Mouse (Mus musculus) urinary bladder, postnatal 10 days (tissue): ENCODE results near the gene Dclk2.

ENCODE experiments used
- DNase-seq: peaks from one replicate; pipeline ENCODE4 v3.0.0; 2022; ENCODE audit warnings: low spot score

The Dclk2 gene

DNA sequence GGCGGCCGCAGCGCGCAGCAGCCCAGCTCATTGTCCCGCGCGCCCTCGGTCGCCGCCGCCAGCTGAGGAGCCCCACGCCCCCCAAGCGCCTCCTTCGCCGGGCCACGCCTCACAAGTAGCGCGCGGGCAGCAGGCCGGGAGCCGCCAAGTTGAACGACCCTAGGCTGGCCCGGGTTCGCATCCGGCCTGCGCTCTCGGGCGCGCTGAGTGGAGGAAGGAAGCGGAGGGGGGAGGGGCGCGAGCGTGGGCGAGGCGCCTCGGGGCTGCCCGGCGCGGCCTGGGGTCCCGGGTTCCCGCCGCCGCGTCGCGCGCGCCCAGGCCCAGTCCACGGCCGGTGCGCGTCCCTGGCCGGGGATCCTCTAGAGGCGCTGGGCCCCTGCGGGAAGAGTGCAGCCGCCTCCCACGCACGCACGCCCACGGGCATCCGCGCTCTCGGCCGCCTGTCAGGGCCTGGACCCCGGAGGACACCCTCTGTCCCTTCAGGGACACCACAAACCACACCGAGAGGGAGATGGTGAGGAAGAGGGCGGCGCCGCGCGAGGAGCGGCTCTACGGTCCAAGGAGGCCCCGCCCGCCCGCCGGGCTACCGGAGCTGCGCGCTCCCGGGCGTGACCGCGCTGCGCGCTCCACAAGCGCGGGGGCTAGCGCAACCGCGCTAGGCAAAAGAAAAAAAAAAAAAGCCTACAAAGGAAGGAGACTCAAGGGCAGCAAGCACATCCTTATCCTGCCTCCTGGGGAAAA lies at the start of gene Dclk2:
Gene Dclk2 (minus strand): TSS at position 510 of the 741 bp plus-strand sequence.
- no peak for DNase-seq

DNA sequence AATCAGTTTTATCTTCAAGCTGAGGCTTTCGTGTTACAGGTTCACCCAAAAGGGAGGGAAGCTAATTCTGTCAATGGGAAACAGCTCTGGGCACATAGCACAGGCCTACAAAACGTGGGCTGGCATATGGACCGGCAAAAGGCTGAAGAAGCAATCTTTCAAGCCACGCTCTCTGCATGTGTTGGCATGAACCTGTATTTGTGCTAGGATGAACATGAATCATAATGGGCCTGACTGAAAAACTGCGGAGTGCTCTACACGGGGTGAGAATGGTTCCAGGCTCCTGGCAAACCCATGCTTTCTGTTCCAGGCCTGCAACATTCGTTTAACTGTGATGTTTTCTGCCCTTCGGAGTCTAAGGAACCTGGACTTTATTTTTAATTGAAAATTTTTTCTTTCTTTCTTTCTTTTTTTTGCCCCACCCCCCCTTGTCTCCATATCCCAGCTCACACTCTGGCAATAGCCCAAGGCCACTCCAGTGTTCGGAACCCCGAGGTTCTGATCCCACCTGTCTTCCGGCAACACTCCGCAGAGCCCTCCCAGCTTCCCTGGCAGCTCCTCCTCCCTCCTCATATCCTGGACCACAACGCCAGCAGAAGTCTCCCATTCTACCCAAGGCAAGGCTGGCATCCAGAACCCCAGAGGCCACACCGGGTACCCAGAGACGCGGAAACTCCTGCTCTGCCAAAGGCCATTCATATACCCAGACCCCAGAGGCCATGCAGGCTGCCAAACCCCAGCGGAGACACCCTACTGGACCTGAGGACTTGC lies 42.2 kb upstream of the Dclk2 start:
- DNase-seq = no peak

DNA sequence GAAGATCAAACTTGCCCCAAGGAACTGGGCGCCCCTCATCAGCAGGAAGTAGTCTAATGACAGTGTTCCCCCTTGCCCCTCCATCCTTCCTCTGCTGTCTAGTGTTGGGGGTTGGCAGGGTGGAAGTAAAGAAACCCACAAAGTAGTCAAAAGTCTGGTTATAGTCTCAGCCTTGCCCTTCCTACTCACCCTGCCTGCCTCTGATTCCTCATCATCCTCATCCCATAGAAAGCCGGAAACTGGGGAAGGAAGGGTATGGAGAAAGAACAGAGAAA lies 40.7 kb upstream of the Dclk2 start:
- DNase-seq = no peak

DNA sequence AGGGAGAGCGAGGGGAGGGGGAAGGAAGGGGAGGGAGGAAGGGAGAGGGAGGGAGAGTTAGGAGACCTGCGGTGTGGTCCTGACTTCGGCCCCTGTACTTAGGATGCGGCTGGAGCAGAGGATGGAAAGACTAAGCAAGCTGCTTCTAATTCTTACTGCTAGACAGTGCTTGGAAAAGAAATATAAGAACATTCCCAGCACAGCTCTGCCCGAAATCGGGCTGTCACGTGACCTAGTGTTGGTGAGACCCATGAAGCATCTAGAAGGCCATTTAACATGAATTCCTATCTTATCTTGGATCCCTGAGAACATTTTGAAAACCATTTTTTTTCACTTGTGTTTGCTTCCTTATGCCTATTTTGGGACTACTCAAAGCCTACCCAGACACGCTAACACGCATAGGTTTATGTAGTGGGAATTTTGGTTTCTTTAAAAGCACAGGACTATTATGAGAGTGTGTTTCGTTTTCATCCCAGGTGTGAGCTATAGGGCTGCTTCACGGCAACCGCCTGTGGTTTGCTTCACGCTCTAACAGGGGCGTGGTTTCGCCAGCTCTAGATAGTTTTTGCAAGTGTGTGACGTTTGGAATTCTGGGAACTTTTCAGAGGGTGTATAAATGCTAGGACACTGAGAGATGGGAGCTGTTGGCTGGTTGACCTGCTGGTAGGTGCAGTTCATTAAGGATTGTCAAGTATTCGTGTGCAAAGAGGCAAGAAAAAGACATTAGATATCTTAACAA lies 40.2 kb upstream of the Dclk2 start:
- DNase-seq = no peak

DNA sequence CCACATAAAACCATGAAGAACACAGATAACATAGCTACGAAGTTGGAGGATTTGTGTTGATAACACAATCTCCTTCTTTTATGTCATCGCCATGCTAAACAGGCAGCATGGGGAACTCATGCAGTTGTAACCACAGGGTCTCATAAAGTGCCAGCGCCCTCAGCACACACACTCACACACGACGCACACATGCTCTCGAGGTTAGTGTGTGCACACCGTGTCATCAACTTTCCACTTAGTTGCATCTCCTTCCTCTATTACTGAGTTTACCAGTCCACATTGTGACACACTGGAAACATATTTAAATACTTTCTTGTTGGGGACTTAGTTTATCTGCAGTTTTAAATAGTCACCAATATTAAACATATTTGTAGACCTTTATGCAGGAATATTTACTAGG lies 38.4 kb upstream of the Dclk2 start:
- DNase-seq = no peak

DNA sequence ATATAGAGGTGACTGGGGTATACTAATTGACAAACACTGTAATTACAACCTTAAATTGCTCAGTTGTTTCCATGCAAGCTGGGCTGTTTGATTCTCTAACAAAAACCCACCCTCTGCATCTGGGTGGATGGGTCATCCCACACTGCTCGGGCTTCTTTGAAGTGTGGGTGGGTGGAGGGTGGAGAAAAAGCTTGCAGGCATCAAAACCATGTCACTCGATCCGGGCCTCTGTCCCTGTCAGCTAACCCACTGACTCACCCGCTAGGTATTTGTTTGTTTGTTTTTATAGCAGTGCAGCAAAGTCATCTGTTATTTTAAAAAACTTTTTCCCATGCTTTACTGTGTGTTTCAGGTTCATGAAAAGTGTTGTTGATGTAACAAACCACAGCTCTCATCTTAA lies 34.7 kb upstream of the Dclk2 start:
- DNase-seq = no peak

DNA sequence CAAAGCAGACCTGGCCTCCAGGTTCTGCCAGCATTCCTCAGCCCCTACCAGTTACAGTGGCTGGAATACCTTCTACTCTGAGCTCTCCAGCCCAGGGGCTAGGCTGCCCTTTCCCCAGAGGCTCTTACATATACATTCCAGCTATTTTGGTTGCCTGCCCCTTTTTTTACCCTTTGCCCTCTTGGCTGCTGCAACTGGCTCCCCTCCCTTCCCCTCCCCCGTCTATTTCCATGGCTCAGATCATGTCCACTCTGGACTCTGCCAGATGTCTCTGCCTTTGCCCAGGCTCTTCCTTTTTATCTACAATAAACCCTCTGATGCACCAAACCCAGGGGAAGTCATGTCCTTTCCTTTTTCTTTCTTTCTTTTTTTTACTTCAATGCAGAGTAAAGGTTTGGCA lies 33.9 kb upstream of the Dclk2 start:
- DNase-seq = no peak

DNA sequence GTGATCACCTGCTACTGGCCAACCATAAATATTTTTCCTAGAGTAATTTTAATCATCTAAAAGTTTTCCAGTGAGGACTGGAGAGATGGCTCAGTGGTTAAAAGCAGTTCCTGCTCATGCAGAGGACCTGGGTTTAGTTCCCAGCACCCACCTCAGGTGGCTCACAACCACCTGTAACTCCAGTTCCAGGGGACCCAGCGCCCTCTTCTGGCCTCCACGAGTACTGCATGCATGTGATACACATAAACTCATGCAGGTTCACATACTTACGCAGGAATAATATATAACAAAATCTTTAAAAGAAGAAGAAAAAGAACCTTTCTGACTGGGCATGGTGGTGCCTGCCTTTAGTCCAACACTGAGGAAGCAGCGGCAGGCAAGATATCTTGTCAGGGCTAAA lies 33.2 kb upstream of the Dclk2 start:
- no peak for DNase-seq

DNA sequence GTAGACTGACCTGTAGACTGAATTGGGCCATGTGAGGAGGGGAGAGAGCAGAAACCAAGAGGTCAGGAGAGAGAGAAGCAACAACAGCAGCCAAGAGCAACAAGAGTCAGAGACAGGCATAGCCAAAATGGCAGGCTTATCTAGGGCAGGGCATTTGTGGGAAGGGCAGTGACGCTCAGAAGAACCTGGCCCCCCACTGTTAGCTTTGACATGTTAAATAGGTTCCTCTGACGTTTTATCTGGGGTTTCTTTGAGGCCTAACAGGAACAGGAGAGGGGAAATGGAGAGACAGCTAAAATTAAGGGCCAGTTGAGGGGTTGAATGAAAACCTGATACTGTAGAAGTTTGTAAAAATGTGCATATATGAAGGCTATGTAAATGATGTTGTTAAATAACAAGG lies 30.0 kb upstream of the Dclk2 start:
- DNase-seq = no peak

DNA sequence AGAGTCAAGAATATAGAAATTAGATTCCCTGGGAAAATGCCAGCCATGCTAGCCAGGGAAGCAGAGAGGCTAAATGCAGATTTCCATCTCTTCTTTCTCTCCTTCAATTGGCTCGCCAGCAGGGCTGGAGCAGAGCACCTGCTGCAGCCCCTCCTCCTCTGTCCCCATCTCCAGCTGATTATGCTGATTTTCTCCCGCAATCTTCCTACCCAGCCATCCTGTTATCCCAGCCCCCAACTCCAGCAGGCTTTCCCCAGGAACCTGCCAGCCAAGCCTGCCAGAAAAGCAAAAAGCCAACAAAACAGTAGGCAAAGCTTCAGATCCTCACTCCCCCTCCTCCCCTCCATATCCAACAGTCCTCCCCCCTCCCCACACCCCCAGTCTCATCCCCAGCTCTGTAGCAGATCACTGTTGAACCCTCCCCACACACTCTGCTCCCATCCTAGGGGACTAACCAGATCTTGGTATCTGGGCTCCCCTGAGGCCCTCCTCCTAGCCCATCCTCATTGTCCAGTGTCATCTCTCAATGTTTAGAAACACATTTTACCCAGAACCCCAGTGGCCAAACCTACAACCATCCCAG lies 15.7 kb upstream of the Dclk2 start:
- no peak for DNase-seq

DNA sequence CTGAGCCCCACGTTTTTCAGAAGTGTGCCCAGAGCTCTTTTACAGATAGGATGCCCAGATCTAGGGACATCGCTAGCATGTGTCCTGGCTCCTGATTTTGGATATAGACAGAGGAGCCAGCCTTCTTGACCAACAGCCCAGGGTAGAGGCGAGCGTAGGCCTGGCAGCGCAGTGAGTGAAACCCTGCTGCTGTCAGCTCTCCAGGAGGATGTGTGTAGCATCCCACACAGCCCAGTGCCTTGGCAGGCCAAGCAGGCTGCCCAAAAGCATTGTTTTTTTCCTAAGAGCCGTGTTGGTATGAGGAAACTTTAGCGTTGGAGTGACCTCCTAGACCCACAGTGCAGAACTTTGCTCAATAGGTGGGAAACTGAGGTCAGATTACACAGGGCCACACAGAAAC lies 12.8 kb upstream of the Dclk2 start:
- no peak for DNase-seq

DNA sequence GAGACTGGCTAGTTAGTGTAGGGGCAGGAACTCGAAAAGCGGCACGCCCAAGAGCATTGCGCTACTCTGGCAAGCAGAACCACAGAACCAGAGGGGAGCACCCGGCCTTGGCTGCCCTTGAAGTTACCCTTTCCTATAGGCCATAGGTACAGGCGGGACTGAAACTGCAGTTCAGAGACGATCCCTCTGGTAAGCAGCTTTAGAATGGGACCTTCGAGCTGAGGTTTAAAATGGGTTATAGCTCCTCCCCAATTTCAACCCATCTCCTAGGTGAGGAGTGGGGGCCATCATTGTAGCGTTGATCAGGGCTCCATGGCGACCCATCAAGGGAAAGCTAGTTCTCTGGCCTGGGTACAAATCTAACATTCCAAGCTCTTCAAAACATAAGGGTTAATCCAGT lies 3.0 kb upstream of the Dclk2 start:
- no peak for DNase-seq

DNA sequence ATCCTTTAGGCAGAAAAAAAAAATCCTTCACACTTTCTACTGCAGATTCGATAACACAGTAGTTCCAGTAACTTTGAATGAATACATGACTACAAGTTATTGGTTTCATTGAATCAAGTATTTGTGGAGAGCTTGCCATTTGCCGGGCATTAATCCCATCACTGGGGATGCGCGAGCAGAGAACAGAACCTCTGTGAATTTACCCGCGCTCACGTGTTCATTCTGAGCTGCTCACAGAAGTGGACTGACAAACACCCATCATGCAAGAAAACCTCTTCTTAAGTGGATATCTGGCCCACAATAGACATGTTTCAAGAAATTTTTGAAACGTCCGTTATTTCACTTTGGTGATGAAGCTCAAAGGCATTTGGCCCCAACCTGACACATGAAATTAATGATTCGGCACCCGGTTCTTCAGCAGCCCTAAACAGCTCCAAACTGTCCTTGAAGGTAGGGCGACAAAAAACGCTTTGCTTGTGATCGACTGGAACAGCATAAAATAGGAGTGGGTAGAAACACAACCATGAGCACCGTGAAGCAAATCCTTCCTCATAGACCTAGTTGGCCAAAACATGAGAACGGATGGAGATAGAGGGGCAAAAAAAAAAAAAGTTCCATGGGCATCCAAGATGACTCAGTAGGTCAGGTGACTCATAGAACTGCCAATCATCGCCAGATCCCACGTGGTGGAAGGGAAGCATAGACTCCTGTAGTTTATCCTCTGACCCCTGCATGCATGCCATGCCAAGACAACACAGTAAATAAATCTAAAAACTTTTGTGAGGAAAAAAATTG lies 726 bp upstream of the Dclk2 start:
- no peak for DNase-seq

DNA sequence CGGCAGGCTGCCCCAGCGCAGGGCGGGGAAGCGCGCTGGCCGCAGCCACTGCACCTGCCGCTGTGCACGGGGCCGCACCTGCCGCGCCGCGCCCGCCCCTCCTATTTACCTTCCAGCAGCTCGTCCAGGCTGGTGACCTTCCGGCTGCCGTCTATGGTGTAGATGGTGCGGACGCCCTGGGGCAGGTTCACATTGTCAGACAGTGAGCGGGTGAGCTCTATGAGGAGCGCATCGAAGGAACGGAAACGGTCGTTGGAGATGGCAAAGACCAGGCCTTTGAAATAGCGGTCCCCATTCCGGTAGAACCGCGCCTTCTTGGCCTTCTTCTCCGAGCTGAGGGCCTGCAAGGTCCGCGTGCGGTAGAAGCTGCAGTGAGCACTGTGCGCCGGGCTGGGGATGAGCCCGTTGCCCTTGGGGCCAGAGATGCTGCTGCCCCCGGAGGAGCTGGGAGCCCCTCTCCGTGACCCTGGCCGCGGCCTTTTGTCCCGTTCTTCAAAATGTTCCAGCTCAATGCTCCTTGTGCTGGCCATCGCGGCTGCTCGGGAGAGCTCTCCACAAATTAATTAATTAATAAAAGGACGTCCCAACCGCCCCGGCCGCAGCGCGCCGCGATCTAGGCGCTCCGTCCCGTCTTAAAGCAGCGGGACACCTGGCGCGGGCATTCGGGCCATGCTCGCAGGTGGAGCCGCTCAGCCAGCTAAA lies 860 bp downstream of the Dclk2 start:
- DNase-seq = no peak

DNA sequence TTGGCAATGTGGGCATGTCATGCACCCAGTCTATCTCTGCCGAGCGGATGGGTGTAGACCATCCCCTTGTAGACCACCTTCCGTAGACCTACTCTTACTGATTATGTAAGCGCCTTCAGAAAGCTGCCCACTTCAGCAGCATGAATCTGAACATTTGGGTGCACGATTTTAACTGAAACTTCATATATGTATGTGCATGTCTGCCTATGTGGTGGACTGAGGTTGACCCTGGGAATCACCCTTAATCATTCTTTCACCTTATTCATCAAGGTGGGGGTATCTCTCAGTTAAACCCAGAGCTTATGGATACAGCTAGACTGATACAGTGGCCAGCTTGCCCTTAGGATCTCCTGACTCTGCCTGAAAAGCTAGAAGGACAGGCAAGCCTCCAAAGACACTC lies 3.6 kb downstream of the Dclk2 start:
- DNase-seq = no peak

DNA sequence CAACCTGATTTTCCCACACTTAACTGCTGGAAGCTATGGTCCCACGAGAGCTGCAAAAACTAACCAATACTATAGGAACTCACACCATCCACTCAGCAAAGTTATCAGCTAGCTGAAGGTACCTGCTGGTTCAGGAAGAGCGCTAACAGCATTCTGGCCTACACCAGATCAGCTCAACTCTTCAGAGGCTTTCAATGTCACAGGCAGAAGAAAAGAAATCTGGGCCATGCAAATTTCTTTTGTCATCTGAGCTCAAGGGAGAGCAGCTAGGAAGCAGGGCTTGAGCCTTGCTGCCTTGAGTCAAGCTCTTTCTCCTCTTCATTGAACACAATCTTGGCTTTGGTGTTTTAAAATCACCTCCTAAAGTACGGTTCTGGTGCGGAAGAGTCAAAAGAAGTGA lies 4.0 kb downstream of the Dclk2 start:
- no peak for DNase-seq

DNA sequence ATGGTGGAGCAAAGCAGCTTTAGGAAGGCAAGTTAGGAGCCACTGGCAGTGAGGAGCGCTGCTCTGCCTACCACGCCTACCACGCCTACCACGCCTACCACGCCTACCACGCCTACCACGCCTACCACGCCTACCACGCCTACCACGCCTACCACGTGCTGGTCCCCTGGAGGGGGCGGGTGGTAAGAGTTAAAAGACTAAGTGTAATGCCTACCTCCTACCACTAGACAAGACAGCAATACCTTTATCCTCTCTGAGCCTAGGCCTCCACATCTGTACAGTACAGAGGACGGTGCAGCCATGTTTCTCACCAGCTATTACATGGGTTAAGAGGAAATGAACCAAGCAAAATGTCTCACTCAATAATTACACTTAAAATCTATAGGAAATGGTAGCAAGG lies 5.4 kb downstream of the Dclk2 start:
- DNase-seq = no peak

DNA sequence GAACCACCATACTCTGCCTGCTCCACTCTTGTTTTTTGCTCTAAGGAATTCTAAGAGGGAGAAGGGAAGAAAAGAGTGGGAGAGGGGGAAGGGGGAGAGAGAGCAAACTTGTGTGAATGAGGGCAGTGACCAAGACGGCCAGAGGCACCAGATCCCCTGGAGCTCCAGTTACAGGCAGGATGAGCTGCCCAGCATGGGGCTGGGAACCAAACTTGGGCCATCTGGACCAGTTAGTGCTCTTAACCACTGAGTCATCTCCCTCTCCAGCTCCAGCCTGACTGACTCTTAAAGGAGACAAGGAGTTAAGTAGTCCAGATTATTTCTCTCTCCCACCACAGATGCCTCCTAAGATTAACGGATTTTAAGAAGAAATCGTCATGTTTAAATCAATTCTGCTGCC lies 6.3 kb downstream of the Dclk2 start:
- no peak for DNase-seq

DNA sequence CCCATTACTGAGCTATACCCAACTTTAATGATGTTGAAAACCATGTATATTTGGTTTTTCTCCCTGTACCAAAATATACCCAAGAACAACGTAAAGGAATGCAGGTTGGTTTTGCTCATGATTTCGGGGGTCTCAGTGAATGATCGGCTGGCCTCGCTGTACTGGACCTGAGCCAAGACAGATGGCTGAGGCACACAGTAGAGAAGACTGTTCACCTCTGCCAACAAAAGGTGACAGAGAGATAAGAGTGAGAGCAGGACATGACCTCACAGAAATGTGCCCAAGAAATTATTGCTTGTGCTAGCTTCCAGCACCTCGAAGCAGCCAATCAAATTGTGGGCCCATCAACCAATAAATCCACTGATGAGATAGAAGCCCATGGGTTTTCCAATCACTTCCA lies 22.3 kb downstream of the Dclk2 start:
- no peak for DNase-seq

DNA sequence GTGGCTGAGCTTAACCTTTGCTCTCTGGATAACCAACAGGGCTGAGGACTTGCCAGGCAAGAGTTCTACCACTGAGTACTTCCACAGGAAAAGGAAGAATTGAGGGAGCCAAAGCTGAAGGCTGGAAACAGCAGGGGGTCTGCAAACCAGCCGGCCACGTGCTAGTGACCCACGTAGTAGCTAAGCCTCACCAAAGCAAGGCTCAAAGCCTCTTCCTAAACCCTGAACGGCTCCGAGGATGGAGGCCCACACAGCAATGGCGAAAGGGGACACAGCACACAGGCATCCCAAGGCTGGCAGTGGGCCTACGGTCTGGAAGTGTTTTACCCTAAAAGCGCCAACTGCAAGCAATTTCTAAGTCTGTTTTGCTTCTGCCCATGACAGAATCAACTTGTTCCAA lies 23.1 kb downstream of the Dclk2 start:
- no peak for DNase-seq

DNA sequence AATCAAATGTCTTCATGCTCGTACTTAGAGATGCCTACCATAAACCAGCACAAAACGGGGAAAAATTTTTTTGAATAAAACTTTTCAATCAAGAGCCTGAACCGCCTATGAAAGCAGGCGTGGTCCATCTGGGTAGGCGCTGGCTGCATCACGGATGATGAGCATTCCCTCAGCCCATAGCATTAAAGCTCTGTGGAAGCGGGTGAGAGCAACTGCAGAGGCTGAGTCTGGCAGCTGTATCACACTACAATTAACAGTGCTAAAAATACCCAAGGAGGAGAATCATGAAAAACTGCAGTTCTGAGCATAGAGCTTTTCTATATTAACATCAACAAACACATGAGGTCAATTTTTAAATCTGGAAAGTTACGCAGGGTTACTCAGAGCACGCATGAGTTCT lies 23.6 kb downstream of the Dclk2 start:
- DNase-seq = no peak

DNA sequence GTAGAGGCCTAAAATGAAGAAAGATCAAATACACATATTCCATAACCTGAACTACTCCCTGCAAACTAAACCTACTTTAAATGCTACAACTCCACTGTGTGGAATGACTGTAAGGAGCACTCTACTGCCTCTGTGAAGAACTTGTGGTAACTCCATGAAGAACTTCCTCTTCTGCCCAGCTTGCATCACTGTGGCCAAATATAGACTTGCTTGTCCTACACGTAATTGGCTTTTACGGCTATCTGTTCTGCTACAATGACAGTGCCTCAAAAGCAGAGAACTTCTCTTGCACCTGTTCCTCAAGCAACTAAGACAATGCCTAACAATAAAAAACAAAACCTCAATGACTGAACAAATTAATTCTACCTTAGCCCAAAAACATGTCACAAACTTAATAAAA lies 26.2 kb downstream of the Dclk2 start:
- no peak for DNase-seq
